Mouse (Mus musculus): Measurements from ENCODE around the gene Cryga. TPM values are rescaled to one million over a fixed set of nuclear protein-coding genes. Genes with fewer than 3 reads are reported as not detected.
"Not testable (repeated sequence)": the region's sequence is repeated elsewhere in the genome, so short reads cannot be mapped to it uniquely, and the experiment has no call there.

The Cryga gene
- polyA plus RNA-seq, 1 experiment from 2014 or later = not detected

GRCm38 (mm10) chr1:65064201-65064600, 39.0 kb downstream of the Cryga start:
- 77% methylated on average over 15 of the region's 15 CpGs for WGBS
- no peak for ATAC-seq (ENCODE audit: low read depth)
- no peaks in the 10 kb centered on the region for H3K9me3 ChIP-seq (ENCODE audit: control insufficient read depth, low read length)

DNA sequence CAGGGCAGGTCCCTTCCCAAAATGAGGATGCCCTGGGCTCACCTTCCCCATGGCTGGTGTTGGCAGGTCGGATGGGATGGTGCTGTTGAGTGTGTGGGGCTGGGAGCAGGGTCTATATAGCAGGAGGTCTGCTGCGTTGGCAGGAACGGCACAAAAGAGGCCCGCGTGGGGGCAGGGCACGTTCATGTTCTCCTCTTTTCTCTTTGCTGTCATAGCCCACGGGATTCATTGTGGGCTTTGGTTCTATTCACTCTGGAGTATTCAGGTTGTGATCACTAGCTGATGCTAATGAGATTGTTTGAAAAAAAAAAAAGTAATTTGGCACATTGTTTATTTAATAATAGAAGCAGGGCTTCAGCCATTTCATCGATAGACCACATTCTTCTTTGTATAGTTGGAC, 39.8 kb downstream of the Cryga start, which contains the start of gene Crygd:
Gene Crygd, minus strand, starts transcription at position 101 of the 400 bp plus-strand sequence.
- H3K4me3 ChIP-seq (ENCODE audit: low read length) = no peak within 1 kb of the TSS
- H3K4me2 ChIP-seq (ENCODE audit: low read depth, low read length) = no peak within 1 kb of the TSS
- H3K27ac ChIP-seq (ENCODE audit: low read length) = no peak within 1 kb of the TSS
- no peaks in the 10 kb centered on the region for H3K36me3 ChIP-seq (ENCODE audit: control insufficient read depth, insufficient read depth, low read length)
- H3K27me3 ChIP-seq (ENCODE audit: control insufficient read depth, insufficient read depth, low read depth, low read length) = no peaks in the 10 kb centered on the region
- no peaks in the 10 kb centered on the region for H3K4me1 ChIP-seq (replicated peaks; ENCODE audit: control insufficient read depth, insufficient read depth, low read length)
- H3K9me3 ChIP-seq (ENCODE audit: control insufficient read depth, low read length) = no peaks in the 10 kb centered on the region
- H3K9ac ChIP-seq (ENCODE audit: low read length) = no peak within 1 kb of the TSS
- ATAC-seq (ENCODE audit: low read depth) = no peak
- 85% methylated on average over 8 of the region's 8 CpGs for WGBS

More at GRCm38 (mm10) chr1:65064201-65064600, 39.0 kb downstream of the Cryga start:
- Histone ChIP-seq H3K4me2 (ENCODE audit: low read depth, low read length) (no peak overlapping the region), H3K27ac (ENCODE audit: low read length) (no peak overlapping the region), H3K36me3 (ENCODE audit: control insufficient read depth, insufficient read depth, low read length) (no peaks in the 10 kb centered on the region), H3K9ac (ENCODE audit: low read length) (no peak overlapping the region), H3K4me3 (ENCODE audit: low read length) (no peak overlapping the region), H3K4me1 (replicated peaks; ENCODE audit: control insufficient read depth, insufficient read depth, low read length) (no peaks in the 10 kb centered on the region), H3K27me3 (ENCODE audit: control insufficient read depth, insufficient read depth, low read depth, low read length) (no peaks in the 10 kb centered on the region)

GRCm38 (mm10) chr1:65052140-65052539, 51.0 kb downstream of the Cryga start:
- H3K27ac ChIP-seq (ENCODE audit: low read length) = no peak overlapping the region
- no peak overlapping the region for H3K4me3 ChIP-seq (ENCODE audit: low read length)
- H3K4me2 ChIP-seq (ENCODE audit: low read depth, low read length) = no peak overlapping the region
- H3K9ac ChIP-seq (ENCODE audit: low read length) = no peak overlapping the region
- no peaks in the 10 kb centered on the region for H3K27me3 ChIP-seq (ENCODE audit: control insufficient read depth, insufficient read depth, low read depth, low read length)
- H3K9me3 ChIP-seq (ENCODE audit: control insufficient read depth, low read length) = no peaks in the 10 kb centered on the region
- H3K36me3 ChIP-seq (ENCODE audit: control insufficient read depth, insufficient read depth, low read length) = no peaks in the 10 kb centered on the region
- H3K4me1 ChIP-seq (replicated peaks; ENCODE audit: control insufficient read depth, insufficient read depth, low read length) = no peaks in the 10 kb centered on the region
- 35% methylated on average over 2 of the region's 2 CpGs for WGBS
- no peak for ATAC-seq (ENCODE audit: low read depth)

DNA sequence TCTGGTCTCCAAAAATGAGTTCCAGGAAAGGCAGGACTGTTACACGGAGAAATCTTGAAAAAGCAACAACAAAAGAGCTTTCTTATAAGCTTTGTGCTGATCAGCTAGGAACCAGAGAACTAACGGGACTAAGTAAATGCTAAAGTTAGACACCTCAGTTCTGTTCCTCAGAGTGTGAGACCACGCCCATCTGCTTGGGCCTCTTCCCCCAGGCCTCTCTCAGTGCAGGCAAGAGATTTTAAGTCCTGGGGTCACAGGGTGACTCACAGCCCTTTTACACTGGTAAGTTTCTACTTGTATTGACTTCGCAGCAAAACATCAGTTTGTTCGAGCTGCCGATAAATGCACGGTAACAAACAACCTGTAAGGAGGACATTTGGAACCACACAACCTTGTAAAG, 51.5 kb downstream of the Cryga start:
- no peaks in the 10 kb centered on the region for H3K36me3 ChIP-seq (ENCODE audit: control insufficient read depth, insufficient read depth, low read length)
- no peaks in the 10 kb centered on the region for H3K4me1 ChIP-seq (replicated peaks; ENCODE audit: control insufficient read depth, insufficient read depth, low read length)
- ATAC-seq (ENCODE audit: low read depth) = no peak
- no peaks in the 10 kb centered on the region for H3K9me3 ChIP-seq (ENCODE audit: control insufficient read depth, low read length)
- no peak overlapping the region for H3K27ac ChIP-seq (ENCODE audit: low read length)
- no peak overlapping the region for H3K4me3 ChIP-seq (ENCODE audit: low read length)
- H3K4me2 ChIP-seq (ENCODE audit: low read depth, low read length) = no peak overlapping the region
- no peaks in the 10 kb centered on the region for H3K27me3 ChIP-seq (ENCODE audit: control insufficient read depth, insufficient read depth, low read depth, low read length)
- no peak overlapping the region for H3K9ac ChIP-seq (ENCODE audit: low read length)
- 64% methylated on average over 7 of the region's 7 CpGs for WGBS

DNA sequence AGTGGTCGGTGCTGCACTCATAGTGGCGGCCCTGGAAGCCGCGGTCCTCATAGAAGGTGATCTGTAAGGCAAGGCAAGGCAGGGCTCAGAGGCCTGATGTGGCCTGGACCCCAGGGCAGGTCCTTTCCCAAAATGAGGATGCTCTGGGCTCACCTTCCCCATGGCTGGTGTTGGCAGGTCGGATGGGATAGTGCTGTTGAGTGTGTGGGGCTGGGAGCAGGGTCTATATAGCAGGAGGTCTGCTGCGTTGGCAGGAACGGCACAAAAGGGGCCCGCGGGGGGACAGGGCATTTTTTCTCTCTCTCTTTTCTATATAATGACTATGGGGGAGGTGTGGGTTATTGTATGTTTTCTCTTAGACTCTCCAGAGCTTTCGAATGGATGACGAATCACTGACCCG, 52.2 kb downstream of the Cryga start, which contains the start of gene Cryge:
Gene Cryge, minus strand, starts transcription at position 198 of the 400 bp plus-strand sequence.
- ATAC-seq (ENCODE audit: low read depth); H3K4me1 ChIP-seq (replicated peaks; ENCODE audit: control insufficient read depth, insufficient read depth, low read length); H3K27ac ChIP-seq (ENCODE audit: low read length); H3K36me3 ChIP-seq (ENCODE audit: control insufficient read depth, insufficient read depth, low read length); H3K9me3 ChIP-seq (ENCODE audit: control insufficient read depth, low read length); H3K9ac ChIP-seq (ENCODE audit: low read length); H3K27me3 ChIP-seq (ENCODE audit: control insufficient read depth, insufficient read depth, low read depth, low read length); H3K4me2 ChIP-seq (ENCODE audit: low read depth, low read length); H3K4me3 ChIP-seq (ENCODE audit: low read length): not testable (repeated sequence)
- WGBS = 45% methylated on average over 10 of the region's 12 CpGs

Other genes with a start within 250 kb of the Cryga start
- gene Plekhm3, start 146.5 kb downstream of the Cryga start, polyA plus RNA-seq (2015; fragmentation: Nextera tagmentation; extraction: Ambion mirVana) = 6.0 and 10.1 TPM in 2 replicates
- gene Akr1cl, start 70.6 kb downstream of the Cryga start, polyA plus RNA-seq (2015; fragmentation: Nextera tagmentation; extraction: Ambion mirVana) = 0.26 and 0.33 TPM in 2 replicates
- gene Cryge, start 52.2 kb downstream of the Cryga start, polyA plus RNA-seq (2015; fragmentation: Nextera tagmentation; extraction: Ambion mirVana) = not detected in 2 replicates
- gene Crygd, start 39.9 kb downstream of the Cryga start, polyA plus RNA-seq (2015; fragmentation: Nextera tagmentation; extraction: Ambion mirVana) = not detected in 2 replicates
- gene Crygc, start 29.7 kb downstream of the Cryga start, polyA plus RNA-seq (2015; fragmentation: Nextera tagmentation; extraction: Ambion mirVana) = not detected in 2 replicates
- not detected in 2 replicates for gene Crygb, start 21.1 kb downstream of the Cryga start, polyA plus RNA-seq (2015; fragmentation: Nextera tagmentation; extraction: Ambion mirVana)
- not detected in 2 replicates for gene Gm28845, start 16.2 kb upstream of the Cryga start, polyA plus RNA-seq (2015; fragmentation: Nextera tagmentation; extraction: Ambion mirVana)
- 0.15 and 0.21 TPM in 2 replicates for gene D630023F18Rik, start 19.8 kb upstream of the Cryga start, polyA plus RNA-seq (2015; fragmentation: Nextera tagmentation; extraction: Ambion mirVana)
- gene Idh1, start 83.1 kb upstream of the Cryga start, polyA plus RNA-seq (2015; fragmentation: Nextera tagmentation; extraction: Ambion mirVana) = 118 and 121 TPM in 2 replicates
- gene Pikfyve, start 83.3 kb upstream of the Cryga start, polyA plus RNA-seq (2015; fragmentation: Nextera tagmentation; extraction: Ambion mirVana) = 6.6 and 8.8 TPM in 2 replicates
- gene Pth2r, start 178.7 kb upstream of the Cryga start, polyA plus RNA-seq (2015; fragmentation: Nextera tagmentation; extraction: Ambion mirVana) = not detected in 2 replicates

Data from lung, embryonic 16.5 days (tissue).